Mouse (Mus musculus) lung, adult 2 months (tissue): ENCODE results near the gene Sulf2.

Source experiments
- CTCF ChIP-seq: fragments of 200-500 bp; IDR thresholded peaks from 2 replicates; pipeline ENCODE4 v1.5.1; 2011; ENCODE audit warnings: mild to moderate bottlenecking, low read length, control low read depth; ENCODE audit not compliant: insufficient read depth
- POLR2A ChIP-seq: fragments of 200-500 bp; IDR thresholded peaks from 2 replicates; pipeline ENCODE4 v1.6.1; 2011; ENCODE audit warnings: low read depth, mild to moderate bottlenecking, control low read depth, low read length, borderline replicate concordance; ENCODE audit errors: extremely low read depth

DNA sequence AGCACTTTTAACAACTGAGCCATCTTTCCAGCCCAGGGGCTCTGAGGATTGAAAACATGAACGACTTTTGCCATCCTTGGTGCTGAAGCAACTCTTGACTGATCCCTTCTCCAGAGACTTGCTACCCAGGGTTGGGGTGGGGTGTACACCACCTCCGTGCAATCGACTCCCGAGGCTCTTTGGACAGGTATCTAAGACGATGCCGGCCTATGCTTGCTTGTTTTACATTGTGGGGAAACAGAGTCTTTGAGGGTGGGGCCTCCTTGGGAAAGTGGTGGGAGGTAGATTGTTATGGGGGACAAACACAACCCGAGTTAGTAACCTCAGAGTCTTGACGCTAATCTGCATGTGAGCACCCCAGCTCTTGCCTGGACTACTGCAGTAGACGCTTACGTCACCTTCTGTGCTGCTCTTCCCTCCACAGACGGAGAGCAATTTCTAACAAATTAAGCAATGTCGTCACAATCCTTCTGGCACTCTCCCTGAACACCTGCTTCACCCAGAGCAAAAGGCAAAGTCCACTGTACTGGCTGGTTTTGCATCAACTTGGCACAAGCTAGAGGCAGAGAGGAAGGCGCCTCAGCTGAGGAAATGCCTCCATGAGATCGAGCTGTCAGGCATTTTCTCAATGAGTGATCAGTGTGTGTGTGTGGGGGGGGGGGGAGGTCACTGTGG is 33.6 kb downstream of the Sulf2 start:
- TF ChIP-seq CTCF (no peak), POLR2A (no peak)
